Mouse (Mus musculus) Patski (cell line): ENCODE measurements around the gene Gm20388. TPM values are rescaled to one million over a fixed set of nuclear protein-coding genes. Genes with fewer than 3 reads are reported as not detected.

Source experiments
- ATAC-seq: fragments of 100-300 bp; one replicate; pipeline ENCODE4 v1.8.0; 2021
- CTCF ChIA-PET: fragments of 350-600 bp; sonication (Branson Sonifier 250); formaldehyde crosslinking; loops from one replicate; lab custom pipeline; 2022; ENCODE audit warnings: inconsistent platforms; lab: Charles Lee
- POLR2A ChIA-PET: fragments of 350-600 bp; sonication (Branson Sonifier 250); formaldehyde crosslinking; loops from one replicate; lab custom pipeline; 2022; ENCODE audit warnings: antibody characterized with exemption, inconsistent platforms; lab: Charles Lee
- DNase-seq: peaks from one replicate; pipeline ENCODE4 v3.0.0-alpha.2; 2011; ENCODE audit warnings: low read depth, low spot score
- H3K27me3 ChIP-seq: fragments of 371-371 bp; one replicate; pipeline ENCODE4 v1.5.1; 2021
- CTCF ChIP-seq: fragments of 100-300 bp; IDR thresholded peaks from one replicate; pipeline ENCODE4 v1.5.1; 2021
- in situ Hi-C: fragments of 300-500 bp; cut with MboI; formaldehyde crosslinking; loops from 3 replicates; pipeline ENCODE4 v1.11.1; 2018; ENCODE audit warnings: low pct_unique_long_range_greater_than_20kb, mixed read lengths
- polyA plus RNA-seq: library from polyadenylated mRNA; unstranded; gene quantifications from one replicate; pipeline ENCODE4 v1.2.3, GENCODE M21; 2021

Gene Gm20388
- polyA plus RNA-seq, 1 experiment from 2014 or later = 86.7 TPM

- DNase-seq (no peak), ATAC-seq (no peak)
- no peak for TF ChIP-seq CTCF
- ChIA-PET CTCF (interaction anchor here (0.9 to 1.7 kb wide), 3 partner anchors 8 to 20 kb away, joined by 3 to 5 read pairs (median 3); no protein-coding TSS in a partner anchor), POLR2A (interaction anchor here (0.8 to 1.0 kb wide), 2 partner anchors 14 to 197 kb away, joined by 3 read pairs; no protein-coding TSS in a partner anchor)
- H3K27me3 ChIP-seq = no peaks in the 10 kb centered on the region
- in situ Hi-C loops = no loop called here
Measured at GRCm38 (mm10) chr8:121953821-121954545, 2043.3 kb downstream of the Gm20388 start.

GRCm38 (mm10) chr8:121954981-121955555 is 2044.4 kb downstream of the Gm20388 start:
- ATAC-seq (no peak), DNase-seq (no peak)
- in situ Hi-C loops = no loop called here
- POLR2A ChIA-PET = no interaction called here
- no peak for TF ChIP-seq CTCF
- no peaks in the 10 kb centered on the region for H3K27me3 ChIP-seq
- CTCF ChIA-PET = no interaction called here

- no peak for TF ChIP-seq CTCF
- in situ Hi-C loops = no loop called here
- POLR2A ChIA-PET = interaction anchor here (0.9 kb wide), 1 partner anchor 13 kb away, joined by 3 read pairs; no protein-coding TSS in a partner anchor
- DNase-seq (no peak), ATAC-seq (no peak)
- no peaks in the 10 kb centered on the region for H3K27me3 ChIP-seq
- CTCF ChIA-PET = no interaction called here
Measured at GRCm38 (mm10) chr8:121955825-121956500, 2045.3 kb downstream of the Gm20388 start.

GRCm38 (mm10) chr8:121958395-121958794 is 2047.8 kb downstream of the Gm20388 start:
- POLR2A ChIA-PET = no interaction called here
- in situ Hi-C loops = no loop called here
- CTCF ChIA-PET = interaction anchor here (1.3 kb wide), 1 partner anchor 311 kb away, joined by 3 read pairs; no protein-coding TSS in a partner anchor
- ATAC-seq (no peak), DNase-seq (no peak)
- TF ChIP-seq CTCF = no peak
- no peaks in the 10 kb centered on the region for H3K27me3 ChIP-seq

- DNase-seq = no peak
- POLR2A ChIA-PET = interaction anchor here (1.1 kb wide), 1 partner anchor 369 kb away, joined by 3 read pairs; no protein-coding TSS in a partner anchor
- CTCF ChIA-PET = interaction anchor here (1.2 kb wide), 2 partner anchors 14 to 180 kb away, joined by 3 read pairs; no protein-coding TSS in a partner anchor
- in situ Hi-C loops = no loop called here
- H3K27me3 ChIP-seq = no peaks in the 10 kb centered on the region
- ATAC-seq = no peak
- no peak for TF ChIP-seq CTCF
Measured at GRCm38 (mm10) chr8:121962892-121963291, 2052.3 kb downstream of the Gm20388 start.

- POLR2A ChIA-PET = interaction anchor here (1.6 kb wide), 1 partner anchor 12 kb away, joined by 5 read pairs; no protein-coding TSS in a partner anchor
- no peak for ATAC-seq
- DNase-seq = no peak
- H3K27me3 ChIP-seq = no peaks in the 10 kb centered on the region
- TF ChIP-seq CTCF = no peak
- in situ Hi-C loops = no loop called here
- CTCF ChIA-PET = interaction anchor here (1.1 to 1.5 kb wide), 2 partner anchors 13 to 27 kb away, joined by 3 to 5 read pairs; no protein-coding TSS in a partner anchor
Measured at GRCm38 (mm10) chr8:121964716-121965512, 2054.3 kb downstream of the Gm20388 start.

- DNase-seq = no peak
- H3K27me3 ChIP-seq = no peaks in the 10 kb centered on the region
- no peak for TF ChIP-seq CTCF
- no peak for ATAC-seq
- ChIA-PET POLR2A (no interaction called here), CTCF (no interaction called here)
- in situ Hi-C loops = no loop called here
Measured at GRCm38 (mm10) chr8:121966110-121966509, 2055.5 kb downstream of the Gm20388 start.

GRCm38 (mm10) chr8:121966714-121967448 is 2056.2 kb downstream of the Gm20388 start:
- CTCF ChIA-PET = interaction anchor here (3.1 kb wide), 1 partner anchor 11 kb away, joined by 14 read pairs; no protein-coding TSS in a partner anchor
- ATAC-seq (no peak), DNase-seq (no peak)
- no peaks in the 10 kb centered on the region for H3K27me3 ChIP-seq
- POLR2A ChIA-PET = interaction anchor here (0.6 to 1.2 kb wide), 3 partner anchors 13 to 380 kb away, joined by 3 read pairs; no protein-coding TSS in a partner anchor
- in situ Hi-C loops = no loop called here
- no peak for TF ChIP-seq CTCF

GRCm38 (mm10) chr8:121967977-121968376 is 2057.3 kb downstream of the Gm20388 start:
- no peak for TF ChIP-seq CTCF
- POLR2A ChIA-PET = interaction anchor here (0.6 to 1.2 kb wide), 4 partner anchors 14 to 366 kb away, joined by 3 to 4 read pairs (median 3); no protein-coding TSS in a partner anchor
- H3K27me3 ChIP-seq = no peaks in the 10 kb centered on the region
- ATAC-seq (no peak), DNase-seq (no peak)
- CTCF ChIA-PET = interaction anchor here (1.3 to 3.1 kb wide), 2 partner anchors 10 to 19 kb away, joined by 3 to 14 read pairs; no protein-coding TSS in a partner anchor
- in situ Hi-C loops = no loop called here
